ENCODE assay signal across 19 mouse cellular contexts in the genomic region with DNA sequence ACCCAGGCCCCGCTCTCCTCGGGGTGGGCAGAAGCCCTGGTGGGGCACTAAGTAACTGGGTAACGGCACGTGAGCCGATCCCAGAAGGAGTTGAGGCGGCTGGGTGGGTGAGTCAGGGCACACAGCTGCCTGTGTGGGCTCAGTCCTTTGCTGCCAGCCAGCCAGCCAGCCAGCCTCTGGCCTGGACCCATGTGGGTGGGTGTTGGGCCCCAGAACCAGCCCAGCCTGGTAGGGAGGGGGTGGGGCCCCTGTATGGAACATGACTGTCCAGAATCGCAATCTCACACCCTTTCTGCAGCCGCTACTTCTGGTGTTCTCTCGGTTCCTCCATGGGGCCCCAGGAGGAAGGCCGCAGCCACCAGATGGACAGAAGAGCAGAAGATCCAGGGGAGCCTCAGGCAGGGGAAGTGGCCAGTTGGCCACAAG. TPM values are rescaled to one million over a fixed set of nuclear protein-coding genes. Genes with fewer than 3 reads are reported as not detected.
A peak's percentile ranks its signal among the peaks of the same experiment; 100 is the strongest.
DNase-seq lines count a peak whose midpoint lies in the region; ATAC-seq and TF ChIP-seq lines count a peak whose summit lies in the region.
"Had no signal": no experiment of that assay in that cellular context is flagged by ENCODE, and none has a peak within 500 bp of the region (broad histone marks: within the 10 kb centered on the region; RNA-seq: fewer than 3 reads in every experiment).

No protein-coding gene starts in this region.

- no peak overlapping the region for H3ac ChIP-seq in myocyte (ENCODE audit: control insufficient read depth, insufficient read length)

- no peak for DNase-seq in frontal cortex, postnatal 10 days (ENCODE audit: low spot score in 2 of 2)
- no peak for DNase-seq in lung, postnatal 0 days (ENCODE audit: low spot score)
- no peak for DNase-seq in lung, adult 2 months
- DNase-seq in brain, adult 2 months (ENCODE audit: low read depth, low spot score): peak; percentile 67
- DNase-seq in urinary bladder, adult 18-20 months (ENCODE audit: low spot score in 2 of 2): no peak
- no peak for DNase-seq in kidney, adult 8-10 months
- DNase-seq: adrenal gland, postnatal 36 days; B cell, adult 2 months; kidney, postnatal 10 days; lung, postnatal 14 days; thymus, adult 2 months had no signal

- WGBS in lung, postnatal 0 days: 83% methylated on average over 10 of the region's 10 CpGs
- 85% methylated on average over 10 of the region's 10 CpGs for WGBS in lung, adult 2 months

- H3K4me2 ChIP-seq in lung, postnatal 0 days (replicated peaks; ENCODE audit: low read depth, low read length): no peak overlapping the region
- H3K4me2 ChIP-seq in myocyte (ENCODE audit: low read depth): peak overlapping the region; percentile 73
- H3K4me2 ChIP-seq: embryonic facial prominence, embryonic 15.5 days; heart, embryonic 12.5 days; intestine, embryonic 15.5 days; liver, embryonic 12.5 days; midbrain, embryonic 12.5 days had no signal

- no peaks in the 10 kb centered on the region for H3K9me3 ChIP-seq in lung, postnatal 0 days (ENCODE audit: low read length)
- H3K9me3 ChIP-seq: embryonic facial prominence, embryonic 15.5 days; heart, embryonic 12.5 days; intestine, embryonic 15.5 days; liver, embryonic 12.5 days; midbrain, embryonic 12.5 days had no signal

- no peak overlapping the region for H3K27ac ChIP-seq in lung, postnatal 0 days (ENCODE audit: low read length)
- H3K27ac ChIP-seq: embryonic facial prominence, embryonic 15.5 days; intestine, embryonic 15.5 days; liver, embryonic 12.5 days; midbrain, embryonic 12.5 days had no signal

- H3K36me3 ChIP-seq in lung, postnatal 0 days (ENCODE audit: insufficient read depth, low read length): no peaks in the 10 kb centered on the region
- H3K36me3 ChIP-seq in myocyte (ENCODE audit: control insufficient read depth, insufficient read depth): no peaks in the 10 kb centered on the region
- H3K36me3 ChIP-seq: embryonic facial prominence, embryonic 15.5 days; heart, embryonic 12.5 days; intestine, embryonic 15.5 days; liver, embryonic 12.5 days; midbrain, embryonic 12.5 days had no signal

- no peak for TF ChIP-seq EP300 in lung, postnatal 0 days (IDR thresholded peaks at IDR 0.05)

- ATAC-seq in frontal cortex, adult (ENCODE audit: low TSS enrichment): peak; percentile 50; the same call in 1 of the 2 replicates
- 0 out of 2 replicates have a peak, but pooled peaks have one; percentile 25 for ATAC-seq in lung, postnatal 0 days
- ATAC-seq: intestine, embryonic 15.5 days; liver, embryonic 12.5 days had no signal

- no peaks in the 10 kb centered on the region for H3K27me3 ChIP-seq in lung, postnatal 0 days (replicated peaks; ENCODE audit: insufficient read depth, low read length)
- no peaks in the 10 kb centered on the region for H3K27me3 ChIP-seq in myocyte (ENCODE audit: control insufficient read depth, insufficient read depth, insufficient read length)
- H3K27me3 ChIP-seq: embryonic facial prominence, embryonic 15.5 days; heart, embryonic 12.5 days; intestine, embryonic 15.5 days; midbrain, embryonic 12.5 days had no signal

- TF ChIP-seq POLR2A in lung, adult 2 months (IDR thresholded peaks at IDR 0.05; ENCODE audit: borderline replicate concordance, extremely low read depth, low read depth, low read length): no peak
- peak; percentile 27 for TF ChIP-seq POLR2A in myocyte (IDR thresholded peaks at IDR 0.05; ENCODE audit: insufficient read length, low read depth)

- H3K4me1 ChIP-seq in lung, postnatal 0 days (ENCODE audit: insufficient read depth, low read depth, low read length): no peaks in the 10 kb centered on the region
- H3K4me1 ChIP-seq in lung, adult 2 months (ENCODE audit: control insufficient read depth, insufficient read depth, low read length): no peaks in the 10 kb centered on the region
- H3K4me1 ChIP-seq: intestine, embryonic 15.5 days; midbrain, embryonic 12.5 days had no signal

- H3K9ac ChIP-seq in lung, postnatal 0 days (replicated peaks; ENCODE audit: low read depth): no peak overlapping the region
- H3K9ac ChIP-seq: embryonic facial prominence, embryonic 15.5 days; heart, embryonic 12.5 days; intestine, embryonic 15.5 days; liver, embryonic 12.5 days; midbrain, embryonic 12.5 days had no signal

- TF ChIP-seq CTCF in lung, postnatal 0 days (IDR thresholded peaks at IDR 0.05): no peak
- no peak for TF ChIP-seq CTCF in lung, adult 2 months (IDR thresholded peaks at IDR 0.05; ENCODE audit: insufficient read depth, low read length)

- H3K4me3 ChIP-seq in lung, postnatal 0 days (ENCODE audit: low read depth, low read length): no peak overlapping the region
- H3K4me3 ChIP-seq in lung, adult 2 months (replicated peaks; ENCODE audit: extremely low read depth, low read depth, low read length): no peak overlapping the region
- H3K4me3 ChIP-seq in myocyte: no peak overlapping the region
- H3K4me3 ChIP-seq: embryonic facial prominence, embryonic 15.5 days; heart, embryonic 12.5 days; intestine, embryonic 15.5 days; liver, embryonic 12.5 days; midbrain, embryonic 12.5 days had no signal

- no peaks in the 10 kb centered on the region for H3K79me2 ChIP-seq in myocyte (ENCODE audit: control insufficient read depth, insufficient read depth)

TF ChIP-seq in myocyte, 11 proteins besides CTCF, POLR2A, EP300 and RAD21:
- TF ChIP-seq TCF12 (IDR thresholded peaks at IDR 0.05; ENCODE audit: insufficient read depth, poor library complexity, severe bottlenecking) (peak; percentile 51), MYOD1 (IDR thresholded peaks at IDR 0.05; ENCODE audit: control insufficient read depth in 1 of 3, insufficient read length in 2 of 3, low read depth in 2 of 3) (peak in 2 of 3 experiments; percentile 93 to 96), SRF (IDR thresholded peaks at IDR 0.05; ENCODE audit: control insufficient read depth, insufficient read length, low read depth) (no peak), TCF3 (IDR thresholded peaks at IDR 0.05; ENCODE audit: insufficient read length, low read depth) (peak; percentile 82), USF1 (IDR thresholded peaks at IDR 0.05; ENCODE audit: low read depth) (peak; percentile 62), MYOG (IDR thresholded peaks at IDR 0.05; ENCODE audit: control insufficient read depth in 1 of 3, insufficient read depth in 1 of 3, insufficient read length in 2 of 3, low read depth in 2 of 3) (peak; percentile 42 to 97 (median 93)), MAX (IDR thresholded peaks at IDR 0.05; ENCODE audit: low read depth) (no peak)

RNA-seq across cellular contexts. Expression of a gene that starts 5.8 kb away (rescaled TPM):
- 17.4 and 18.8 TPM in 2 replicates for polyA plus RNA-seq in lung, postnatal 0 days (2015; fragmentation: Nextera tagmentation; extraction: Ambion mirVana)
- 46.7 and 49.9 TPM in 2 replicates for polyA plus RNA-seq in lung, adult 2 months (2012; rRNA removed)
- polyA plus RNA-seq in myocyte (2012; fragmentation: generic; extraction: Trizol): 65.8 TPM

RNA-seq across cellular contexts. Expression of a gene that starts 37.6 kb away (rescaled TPM):
- 1.2 and 1.4 TPM in 2 replicates for polyA plus RNA-seq in lung, postnatal 0 days (2015; fragmentation: Nextera tagmentation; extraction: Ambion mirVana)
- polyA plus RNA-seq in lung, adult 2 months (2012; rRNA removed): 8.1 and 12.7 TPM in 2 replicates
- 4.0 TPM for polyA plus RNA-seq in myocyte (2012; fragmentation: generic; extraction: Trizol)
- polyA plus RNA-seq: forebrain, embryonic 11.5 days had no signal

RNA-seq across cellular contexts. Expression of a gene that starts 39.0 kb away (rescaled TPM):
- polyA plus RNA-seq in lung, postnatal 0 days (2015; fragmentation: Nextera tagmentation; extraction: Ambion mirVana): 10.0 and 11.3 TPM in 2 replicates
- 16.7 and 18.2 TPM in 2 replicates for polyA plus RNA-seq in lung, adult 2 months (2012; rRNA removed)
- 28.5 TPM for polyA plus RNA-seq in myocyte (2012; fragmentation: generic; extraction: Trizol)

RNA-seq across cellular contexts. Expression of a gene that starts 39.8 kb away (rescaled TPM):
- polyA plus RNA-seq in lung, postnatal 0 days (2015; fragmentation: Nextera tagmentation; extraction: Ambion mirVana): 0.21 and 0.35 TPM in 2 replicates
- polyA plus RNA-seq in lung, adult 2 months (2012; rRNA removed): 0.08 TPM in 1 of 2 replicates, not detected in the other
- polyA plus RNA-seq in myocyte (2012; fragmentation: generic; extraction: Trizol): 14.7 TPM

RNA-seq across cellular contexts. Expression of a gene that starts 50.6 kb away (rescaled TPM):
- polyA plus RNA-seq in lung, postnatal 0 days (2015; fragmentation: Nextera tagmentation; extraction: Ambion mirVana): 13.2 and 13.7 TPM in 2 replicates
- 15.9 and 21.6 TPM in 2 replicates for polyA plus RNA-seq in lung, adult 2 months (2012; rRNA removed)
- polyA plus RNA-seq in myocyte (2012; fragmentation: generic; extraction: Trizol): 7.2 TPM
